Mouse (Mus musculus) embryonic facial prominence, embryonic 12.5 days (tissue): ENCODE data around the gene Qtrt1. TPM values are rescaled to one million over a fixed set of nuclear protein-coding genes. Genes with fewer than 3 reads are reported as not detected.

ENCODE experiments used
- ATAC-seq: fragments of 200-750 bp; cut with Nextera tagmentation; 2 replicates; pipeline ENCODE4 v1.8.0; 2017; ENCODE audit not compliant: insufficient number of reproducible peaks, insufficient read depth, low FRiP score, low TSS enrichment
- H3K27ac ChIP-seq: fragments of 300-500 bp; sonication (generic); 2 replicates; pipeline ENCODE4 v1.5.1; 2016; ENCODE audit warnings: mild to moderate bottlenecking
- H3K27me3 ChIP-seq: fragments of 300-500 bp; sonication (generic); 2 replicates; pipeline ENCODE4 v1.6.1; 2016; ENCODE audit warnings: mild to moderate bottlenecking, moderate library complexity
- H3K36me3 ChIP-seq: fragments of 300-500 bp; sonication (generic); 2 replicates; pipeline ENCODE4 v1.6.1; 2016; ENCODE audit warnings: mild to moderate bottlenecking
- H3K4me1 ChIP-seq: fragments of 300-500 bp; sonication (generic); 2 replicates; pipeline ENCODE4 v1.6.1; 2016
- H3K4me2 ChIP-seq: fragments of 300-500 bp; sonication (generic); replicated peaks from 2 replicates; pipeline ENCODE4 v1.6.1; 2016; ENCODE audit warnings: mild to moderate bottlenecking, moderate library complexity
- H3K4me3 ChIP-seq: fragments of 300-500 bp; sonication (generic); 2 replicates; pipeline ENCODE4 v1.5.1; 2016; ENCODE audit warnings: mild to moderate bottlenecking
- H3K9ac ChIP-seq: fragments of 300-500 bp; sonication (generic); 2 replicates; pipeline ENCODE4 v1.6.1; 2016; ENCODE audit warnings: mild to moderate bottlenecking, moderate library complexity
- H3K9me3 ChIP-seq: fragments of 300-500 bp; sonication (generic); 2 replicates; pipeline ENCODE4 v1.6.1; 2016; ENCODE audit warnings: mild to moderate bottlenecking, moderate library complexity
- WGBS: fragments of 180-500 bp; shearing (Covaris S2); methylation state at CpG from one replicate; pipeline ENCODE4 v1.1.7; 2016; 5-methylcytosine and 5-hydroxymethylcytosine counted together
- polyA plus RNA-seq: library from polyadenylated mRNA; unstranded; fragments of >200 nt; fragmentation: Nextera tagmentation; extraction: Ambion mirVana; gene quantifications from 2 replicates; pipeline ENCODE4 v1.2.1, GENCODE M21; 2016

The Qtrt1 gene
- polyA plus RNA-seq, 1 experiment from 2014 or later = 48.7 TPM

DNA sequence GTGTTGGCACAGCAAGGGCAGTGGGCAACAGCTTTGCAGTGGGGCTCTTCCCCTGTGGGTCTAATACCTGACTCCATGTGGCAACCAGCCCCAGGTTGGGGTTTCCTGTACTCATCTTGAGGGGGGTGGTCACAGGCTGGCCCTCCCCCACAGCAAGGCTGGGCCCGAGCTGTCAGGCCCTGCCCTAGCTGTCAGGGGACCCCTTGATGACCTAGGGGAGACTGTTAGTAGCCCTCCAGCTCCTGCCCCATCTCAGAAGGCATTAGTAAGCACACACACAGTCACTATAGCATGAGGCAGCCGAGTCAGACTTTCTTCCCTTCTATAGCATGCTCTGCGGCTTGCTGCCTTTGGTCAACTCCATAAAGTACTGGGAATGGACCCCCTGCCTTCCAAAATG lies 15.9 kb upstream of the Qtrt1 start:
- 91% methylated on average over 3 of the region's 3 CpGs for WGBS
- no peak overlapping the region for H3K27ac ChIP-seq
- no peaks in the 10 kb centered on the region for H3K9me3 ChIP-seq
- no peaks in the 10 kb centered on the region for H3K4me1 ChIP-seq
- H3K4me2 ChIP-seq = no peak overlapping the region
- H3K9ac ChIP-seq = no peak overlapping the region
- ATAC-seq = no peak
- H3K36me3 ChIP-seq = peaks cover 97% of the 10 kb centered on the region
- H3K27me3 ChIP-seq = no peaks in the 10 kb centered on the region
- no peak overlapping the region for H3K4me3 ChIP-seq

- H3K4me3 ChIP-seq = no peak overlapping the region
- no peak overlapping the region for H3K27ac ChIP-seq
- no peaks in the 10 kb centered on the region for H3K27me3 ChIP-seq
- H3K9ac ChIP-seq = no peak overlapping the region
- no peak for ATAC-seq
- no peaks in the 10 kb centered on the region for H3K9me3 ChIP-seq
- peaks cover 96% of the 10 kb centered on the region for H3K36me3 ChIP-seq
- 94% methylated on average over 3 of the region's 3 CpGs for WGBS
- H3K4me1 ChIP-seq = no peaks in the 10 kb centered on the region
- no peak overlapping the region for H3K4me2 ChIP-seq
Measured at GRCm38 (mm10) chr9:21397170-21397569, 14.5 kb upstream of the Qtrt1 start.

DNA sequence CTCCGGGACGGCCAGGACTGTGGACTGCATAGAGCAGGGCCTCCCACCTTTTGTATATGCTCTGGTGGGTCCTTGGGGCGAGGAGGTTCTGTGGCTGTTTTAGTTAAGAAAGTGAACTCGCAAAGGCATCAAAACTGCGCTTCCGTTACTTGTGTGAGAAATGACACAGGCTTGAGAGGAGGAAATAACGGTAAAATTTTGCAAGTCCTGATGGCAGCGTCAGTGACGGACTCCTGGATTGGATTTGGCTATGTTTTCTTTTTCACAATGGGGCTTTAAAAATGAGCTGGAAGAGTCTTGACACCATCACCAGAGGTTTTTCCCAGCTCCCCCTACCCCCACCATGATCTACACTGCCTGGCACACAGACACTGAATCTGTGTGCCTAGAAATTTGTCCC lies 10.6 kb upstream of the Qtrt1 start:
- no peaks in the 10 kb centered on the region for H3K27me3 ChIP-seq
- no peak overlapping the region for H3K27ac ChIP-seq
- H3K9ac ChIP-seq = no peak overlapping the region
- no peaks in the 10 kb centered on the region for H3K9me3 ChIP-seq
- H3K4me1 ChIP-seq = no peaks in the 10 kb centered on the region
- ATAC-seq = no peak
- no peak overlapping the region for H3K4me3 ChIP-seq
- H3K36me3 ChIP-seq = peaks cover 95% of the 10 kb centered on the region
- WGBS = 92% methylated on average over 9 of the region's 9 CpGs
- H3K4me2 ChIP-seq = no peak overlapping the region

- Histone ChIP-seq H3K4me3 (no peak overlapping the region), H3K9me3 (no peaks in the 10 kb centered on the region), H3K36me3 (peaks cover 92% of the 10 kb centered on the region), H3K4me2 (no peak overlapping the region), H3K27ac (no peak overlapping the region), H3K9ac (no peak overlapping the region), H3K4me1 (no peaks in the 10 kb centered on the region), H3K27me3 (no peaks in the 10 kb centered on the region)
- no peak for ATAC-seq
- WGBS = 89% methylated on average over 11 of the region's 11 CpGs
Measured at GRCm38 (mm10) chr9:21402764-21403253, 8.8 kb upstream of the Qtrt1 start.

GRCm38 (mm10) chr9:21403745-21404144 lies 7.9 kb upstream of the Qtrt1 start:
- H3K4me3 ChIP-seq = no peak overlapping the region
- H3K27ac ChIP-seq = no peak overlapping the region
- H3K36me3 ChIP-seq = peaks cover 82% of the 10 kb centered on the region
- no peak overlapping the region for H3K9ac ChIP-seq
- ATAC-seq = no peak
- H3K4me2 ChIP-seq = no peak overlapping the region
- H3K4me1 ChIP-seq = no peaks in the 10 kb centered on the region
- H3K27me3 ChIP-seq = no peaks in the 10 kb centered on the region
- H3K9me3 ChIP-seq = no peaks in the 10 kb centered on the region
- WGBS = 94% methylated on average over 5 of the region's 5 CpGs

- Histone ChIP-seq H3K9ac (no peak overlapping the region), H3K9me3 (no peaks in the 10 kb centered on the region), H3K36me3 (peaks cover 64% of the 10 kb centered on the region), H3K4me3 (no peak overlapping the region), H3K4me1 (no peaks in the 10 kb centered on the region), H3K4me2 (no peak overlapping the region), H3K27ac (no peak overlapping the region), H3K27me3 (no peaks in the 10 kb centered on the region)
- 71% methylated on average over 4 of the region's 4 CpGs for WGBS
- no peak for ATAC-seq
Measured at GRCm38 (mm10) chr9:21405525-21405924, 6.1 kb upstream of the Qtrt1 start.

DNA sequence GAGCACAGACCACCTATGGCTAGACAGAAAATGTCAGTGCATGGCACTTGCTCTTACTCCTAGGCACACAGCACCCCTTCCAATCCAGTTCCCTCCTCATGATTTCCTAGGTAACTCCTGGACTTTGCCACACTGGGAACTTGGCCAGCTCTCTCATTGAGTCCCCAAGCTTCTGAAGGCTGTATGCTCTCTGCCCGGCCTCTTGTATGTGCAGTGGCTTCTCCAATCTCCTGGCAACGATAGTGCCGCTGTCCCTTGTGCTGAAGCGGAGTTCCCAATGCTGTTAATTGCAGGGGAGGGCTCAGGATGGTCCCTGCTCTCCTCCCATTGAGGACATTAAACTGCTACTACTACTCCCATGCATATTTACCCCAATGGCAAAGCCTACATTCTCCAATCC lies 3.7 kb upstream of the Qtrt1 start:
- Histone ChIP-seq H3K4me2 (no peak overlapping the region), H3K27ac (no peak overlapping the region), H3K36me3 (peaks cover 42% of the 10 kb centered on the region), H3K27me3 (no peaks in the 10 kb centered on the region), H3K9me3 (no peaks in the 10 kb centered on the region), H3K4me1 (0 out of 2 replicates have a peak, but pooled peaks cover 5% of the 10 kb centered on the region), H3K9ac (no peak overlapping the region), H3K4me3 (no peak overlapping the region)
- no peak for ATAC-seq
- WGBS = 13% methylated on average over 4 of the region's 4 CpGs

- WGBS = 79% methylated on average over 7 of the region's 7 CpGs
- H3K36me3 ChIP-seq = peaks cover 35% of the 10 kb centered on the region
- H3K9me3 ChIP-seq = no peaks in the 10 kb centered on the region
- H3K4me2 ChIP-seq = no peak overlapping the region
- H3K27me3 ChIP-seq = no peaks in the 10 kb centered on the region
- no peak overlapping the region for H3K4me3 ChIP-seq
- no peak for ATAC-seq
- H3K9ac ChIP-seq = no peak overlapping the region
- H3K4me1 ChIP-seq = 0 out of 2 replicates have a peak, but pooled peaks cover 5% of the 10 kb centered on the region
- H3K27ac ChIP-seq = no peak overlapping the region
Measured at GRCm38 (mm10) chr9:21408624-21409023, 3.0 kb upstream of the Qtrt1 start.

- 36% methylated on average over 9 of the region's 9 CpGs for WGBS
- Histone ChIP-seq H3K4me2 (no peak overlapping the region), H3K4me3 (no peak overlapping the region), H3K27me3 (no peaks in the 10 kb centered on the region), H3K4me1 (0 out of 2 replicates have a peak, but pooled peaks cover 5% of the 10 kb centered on the region), H3K9me3 (no peaks in the 10 kb centered on the region), H3K9ac (no peak overlapping the region), H3K36me3 (peaks cover 30% of the 10 kb centered on the region), H3K27ac (no peak overlapping the region)
- ATAC-seq = no peak
Measured at GRCm38 (mm10) chr9:21409592-21410317, 1.9 kb upstream of the Qtrt1 start.

DNA sequence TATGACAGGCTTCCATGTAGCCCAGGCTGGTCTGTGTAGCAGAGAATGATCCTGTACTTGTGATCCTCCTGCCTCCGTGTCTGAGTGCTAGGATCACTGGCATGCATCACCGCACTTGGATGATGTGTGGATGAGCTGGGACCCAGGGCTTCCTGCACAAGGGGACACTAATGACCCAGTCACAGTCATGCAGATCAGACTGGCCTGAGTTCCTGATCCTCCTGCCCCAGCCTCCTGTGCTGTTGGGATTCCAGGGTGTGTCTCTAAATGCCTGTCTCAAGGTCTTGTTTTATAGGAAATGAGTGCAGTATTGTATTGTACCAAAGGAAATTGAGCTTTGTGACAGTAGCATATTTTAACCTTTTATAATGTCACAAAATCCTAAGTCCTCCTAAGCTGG lies 6.2 kb downstream of the Qtrt1 start:
- H3K9me3 ChIP-seq = no peaks in the 10 kb centered on the region
- H3K4me2 ChIP-seq = no peak overlapping the region
- peaks cover 61% of the 10 kb centered on the region for H3K36me3 ChIP-seq
- H3K4me1 ChIP-seq = no peaks in the 10 kb centered on the region
- no peaks in the 10 kb centered on the region for H3K27me3 ChIP-seq
- ATAC-seq = no peak
- H3K9ac ChIP-seq = no peak overlapping the region; the same call in 1 of the 2 replicates
- H3K27ac ChIP-seq = no peak overlapping the region
- WGBS = 90% methylated on average over 2 of the region's 2 CpGs
- no peak overlapping the region for H3K4me3 ChIP-seq

DNA sequence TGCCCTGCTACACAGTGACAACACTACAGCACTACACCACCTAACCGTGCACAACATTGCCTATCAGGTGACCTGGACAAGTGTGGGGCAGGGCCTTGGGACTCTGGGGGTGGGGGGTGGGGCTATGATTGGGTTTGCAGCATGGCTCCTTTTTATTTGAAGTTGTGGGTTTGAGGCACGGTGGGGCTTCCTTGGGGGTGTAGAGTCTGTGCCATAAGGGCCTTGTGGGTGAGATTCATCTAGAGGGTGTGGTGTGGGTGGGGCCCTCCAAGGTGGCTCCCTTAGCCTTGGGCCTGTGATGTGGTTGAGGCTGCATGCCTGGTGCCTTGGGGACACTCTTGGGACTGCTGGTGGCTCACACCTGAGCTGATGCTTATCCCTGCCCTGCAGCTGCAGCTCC lies 8.0 kb downstream of the Qtrt1 start:
- H3K27ac ChIP-seq = no peak overlapping the region
- no peaks in the 10 kb centered on the region for H3K4me1 ChIP-seq
- H3K27me3 ChIP-seq = no peaks in the 10 kb centered on the region
- no peak overlapping the region for H3K4me3 ChIP-seq
- H3K36me3 ChIP-seq = peaks cover 56% of the 10 kb centered on the region
- no peaks in the 10 kb centered on the region for H3K9me3 ChIP-seq
- H3K4me2 ChIP-seq = no peak overlapping the region
- no peak for ATAC-seq
- 77% methylated on average over 2 of the region's 2 CpGs for WGBS
- H3K9ac ChIP-seq = no peak overlapping the region
